Mouse (Mus musculus): ENCODE data around the gene Fam3c.

Gene Fam3c

GRCm38 (mm10) chr6:22354031-22354430 is 2.0 kb downstream of the Fam3c start:
- DNase-seq (ENCODE audit: low spot score), result no peak

GRCm38 (mm10) chr6:22351551-22351950 is 4.5 kb downstream of the Fam3c start:
- peak; percentile 38 for DNase-seq (ENCODE audit: low spot score)

GRCm38 (mm10) chr6:22350239-22350571 is 5.8 kb downstream of the Fam3c start:
- no peak for DNase-seq (ENCODE audit: low spot score)

- no peak for DNase-seq (ENCODE audit: low spot score)
Measured at GRCm38 (mm10) chr6:22349531-22350238, 6.4 kb downstream of the Fam3c start.

GRCm38 (mm10) chr6:22348975-22349374 is 7.1 kb downstream of the Fam3c start:
- DNase-seq (ENCODE audit: low spot score), result no peak

- no peak for DNase-seq (ENCODE audit: low spot score)
Measured at GRCm38 (mm10) chr6:22348130-22348529, 7.9 kb downstream of the Fam3c start.

GRCm38 (mm10) chr6:22347132-22347902 is 8.7 kb downstream of the Fam3c start:
- no peak for DNase-seq (ENCODE audit: low spot score)

- no peak for DNase-seq (ENCODE audit: low spot score)
Measured at GRCm38 (mm10) chr6:22344443-22344842, 11.6 kb downstream of the Fam3c start.

- no peak for DNase-seq (ENCODE audit: low spot score)
Measured at GRCm38 (mm10) chr6:22343706-22344105, 12.3 kb downstream of the Fam3c start.

- DNase-seq (ENCODE audit: low spot score), result no peak
Measured at GRCm38 (mm10) chr6:22343292-22343691, 12.8 kb downstream of the Fam3c start.

- no peak for DNase-seq (ENCODE audit: low spot score)
Measured at GRCm38 (mm10) chr6:22340779-22341178, 15.3 kb downstream of the Fam3c start.

- DNase-seq (ENCODE audit: low spot score), result no peak
Measured at GRCm38 (mm10) chr6:22339763-22340542, 16.1 kb downstream of the Fam3c start.

- no peak for DNase-seq (ENCODE audit: low spot score)
Measured at GRCm38 (mm10) chr6:22332548-22332947, 23.5 kb downstream of the Fam3c start.

- DNase-seq (ENCODE audit: low spot score), result no peak
Measured at GRCm38 (mm10) chr6:22330169-22330960, 25.7 kb downstream of the Fam3c start.

GRCm38 (mm10) chr6:22327931-22328330 is 28.1 kb downstream of the Fam3c start:
- no peak for DNase-seq (ENCODE audit: low spot score)

GRCm38 (mm10) chr6:22327091-22327490 is 29.0 kb downstream of the Fam3c start:
- no peak for DNase-seq (ENCODE audit: low spot score)

- no peak for DNase-seq (ENCODE audit: low spot score)
Measured at GRCm38 (mm10) chr6:22326289-22326688, 29.8 kb downstream of the Fam3c start.

- peak; percentile 80 for DNase-seq (ENCODE audit: low spot score)
Measured at GRCm38 (mm10) chr6:22325364-22326072, 30.5 kb downstream of the Fam3c start.

- DNase-seq (ENCODE audit: low spot score), result no peak
Measured at GRCm38 (mm10) chr6:22298059-22298458, 58.0 kb downstream of the Fam3c start.

GRCm38 (mm10) chr6:22297028-22297427 is 59.0 kb downstream of the Fam3c start:
- DNase-seq (ENCODE audit: low spot score), result no peak

- no peak for DNase-seq (ENCODE audit: low spot score)
Measured at GRCm38 (mm10) chr6:22293922-22294321, 62.1 kb downstream of the Fam3c start.

All from urinary bladder, postnatal 14 days (tissue).